Mouse (Mus musculus) G1E (cell line): ENCODE results near the gene Afp. TPM values are rescaled to one million over a fixed set of nuclear protein-coding genes. Genes with fewer than 3 reads are reported as not detected.

Experiments
- ATAC-seq: 2 replicates; pipeline ENCODE4 v1.8.0; 2016; ENCODE audit warnings: mild to moderate bottlenecking; ENCODE audit not compliant: insufficient number of reproducible peaks, poor library complexity, low FRiP score, severe bottlenecking; ENCODE audit errors: extremely low read depth
- DNase-seq: peaks from one replicate; pipeline ENCODE4 v3.0.0; 2012; ENCODE audit warnings: low spot score
- H3K27me3 ChIP-seq: 2 replicates; pipeline ENCODE4 v1.6.1; 2012; ENCODE audit warnings: mild to moderate bottlenecking, low read length, inconsistent platforms; ENCODE audit not compliant: insufficient read depth
- H3K36me3 ChIP-seq: replicated peaks from 2 replicates; pipeline ENCODE3; 2012; ENCODE audit warnings: mild to moderate bottlenecking, inconsistent platforms
- H3K4me1 ChIP-seq: 2 replicates; pipeline ENCODE4 v1.6.1; 2012; ENCODE audit warnings: low read depth, low read length, inconsistent platforms, mixed read lengths; ENCODE audit not compliant: insufficient read depth
- H3K4me3 ChIP-seq: 2 replicates; pipeline ENCODE4 v1.5.1; 2012; ENCODE audit warnings: low read depth, mild to moderate bottlenecking, inconsistent platforms, low read length, moderate library complexity, mixed read lengths
- H3K9me3 ChIP-seq: replicated peaks from 2 replicates; pipeline ENCODE4 v1.6.1; 2012; ENCODE audit warnings: inconsistent platforms
- CTCF ChIP-seq: IDR thresholded peaks from 2 replicates; pipeline ENCODE4 v1.5.1; 2012; ENCODE audit warnings: low read depth, low read length, inconsistent platforms, mixed read lengths
- GATA1 ChIP-seq: IDR thresholded peaks from 2 replicates; pipeline ENCODE4 v1.6.1; 2012; ENCODE audit warnings: borderline replicate concordance, low read length, inconsistent platforms, mixed read lengths
- GATA2 ChIP-seq: IDR thresholded peaks from 2 replicates; pipeline ENCODE4 v1.6.1; 2012; ENCODE audit warnings: low read depth, low read length, inconsistent platforms, borderline replicate concordance
- POLR2AphosphoS5 ChIP-seq: IDR thresholded peaks from 2 replicates; pipeline ENCODE4 v1.6.1; 2012; ENCODE audit warnings: low read depth, low read length, inconsistent platforms; ENCODE audit not compliant: insufficient replicate concordance
- TAL1 ChIP-seq: conservative IDR thresholded peaks from 2 replicates; pipeline ENCODE4 v1.6.1; 2012; ENCODE audit warnings: low read depth, low read length, inconsistent platforms, mixed read lengths
- polyA plus RNA-seq: library from polyadenylated mRNA; stranded (reverse); fragments of >175 nt; gene quantifications from 2 replicates; pipeline ENCODE4 v1.2.3, GENCODE M21; 2012
- total RNA-seq, 2 experiments: library from RNA; stranded (forward) in 1 of 2; stranded (reverse) in 1 of 2; fragments of 200-1000 nt in 1 of 2; fragments of >200 nt in 1 of 2; fragmentation: Nextera tagmentation in 1 of 2; gene quantifications; 2 replicates each; pipeline ENCODE4 v1.2.3; 2014 to 2017

The Afp gene
- total and polyA plus RNA-seq, 3 experiments, result 1.7 TPM; not detected in 2

DNA sequence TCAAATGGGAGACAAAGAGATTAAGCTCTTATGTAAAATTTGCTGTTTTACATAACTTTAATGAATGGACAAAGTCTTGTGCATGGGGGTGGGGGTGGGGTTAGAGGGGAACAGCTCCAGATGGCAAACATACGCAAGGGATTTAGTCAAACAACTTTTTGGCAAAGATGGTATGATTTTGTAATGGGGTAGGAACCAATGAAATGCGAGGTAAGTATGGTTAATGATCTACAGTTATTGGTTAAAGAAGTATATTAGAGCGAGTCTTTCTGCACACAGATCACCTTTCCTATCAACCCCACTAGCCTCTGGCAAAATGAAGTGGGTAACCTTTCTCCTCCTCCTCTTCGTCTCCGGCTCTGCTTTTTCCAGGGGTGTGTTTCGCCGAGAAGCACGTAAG, 29.9 kb upstream of the Afp start, which contains the start of gene Alb:
Gene Alb, plus strand, starts transcription at position 279 of the 400 bp plus-strand sequence.
- ATAC-seq, result no peak
- no peaks in the 10 kb centered on the region for H3K27me3 ChIP-seq
- H3K36me3 ChIP-seq, result no peaks in the 10 kb centered on the region
- no peak for DNase-seq
- no peak within 1 kb of the TSS for H3K4me3 ChIP-seq
- H3K4me1 ChIP-seq, result no peaks in the 10 kb centered on the region
- no peak for TF ChIP-seq TAL1
- TF ChIP-seq CTCF, result no peak
- TF ChIP-seq POLR2AphosphoS5, result no peak
- no peak for TF ChIP-seq GATA2
- TF ChIP-seq GATA1, result no peak
- H3K9me3 ChIP-seq, result no peaks in the 10 kb centered on the region

DNA sequence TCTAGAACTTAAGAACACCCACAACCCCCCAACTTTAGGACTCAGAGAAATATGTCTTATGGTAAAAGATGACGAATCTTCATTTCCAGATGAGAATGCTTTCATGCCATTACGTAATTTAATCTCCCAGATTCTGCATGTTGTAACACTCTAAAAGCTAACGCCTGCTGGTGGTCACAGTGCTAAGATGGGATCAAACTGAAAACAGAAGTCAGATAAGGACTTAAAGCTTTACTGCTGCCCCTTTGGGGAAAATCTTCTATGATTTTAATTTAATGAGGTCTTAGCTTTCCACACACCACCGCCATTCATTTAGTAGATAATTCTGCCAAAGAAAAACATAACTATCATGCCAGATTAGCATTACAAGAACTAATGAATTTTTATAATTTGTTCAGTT, 23.7 kb upstream of the Afp start:
- no peak for ATAC-seq
- no peaks in the 10 kb centered on the region for H3K27me3 ChIP-seq
- H3K36me3 ChIP-seq, result no peaks in the 10 kb centered on the region
- no peaks in the 10 kb centered on the region for H3K9me3 ChIP-seq
- H3K4me1 ChIP-seq, result no peaks in the 10 kb centered on the region
- TF ChIP-seq POLR2AphosphoS5 (no peak), GATA1 (no peak), TAL1 (no peak), GATA2 (no peak), CTCF (no peak)
- no peak overlapping the region for H3K4me3 ChIP-seq
- DNase-seq, result no peak

DNA sequence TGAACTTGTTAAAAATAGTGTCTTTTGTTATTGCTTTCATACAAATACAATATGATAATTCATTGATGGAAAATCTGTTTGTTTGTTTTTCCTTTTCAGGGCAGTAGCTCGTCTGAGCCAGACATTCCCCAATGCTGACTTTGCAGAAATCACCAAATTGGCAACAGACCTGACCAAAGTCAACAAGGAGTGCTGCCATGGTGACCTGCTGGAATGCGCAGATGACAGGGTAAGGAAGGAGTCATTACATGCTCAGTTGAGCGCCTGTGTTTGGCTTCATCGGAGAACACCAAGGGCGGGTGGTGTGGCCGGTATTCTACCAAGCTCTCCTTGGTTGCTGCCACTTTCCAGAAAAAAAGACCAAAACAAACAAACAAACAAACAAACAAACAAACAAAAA, 23.3 kb upstream of the Afp start:
- no peak overlapping the region for H3K4me3 ChIP-seq
- no peaks in the 10 kb centered on the region for H3K4me1 ChIP-seq
- no peak for TF ChIP-seq GATA1
- no peak for TF ChIP-seq POLR2AphosphoS5
- TF ChIP-seq CTCF, result no peak
- TF ChIP-seq GATA2, result no peak
- TF ChIP-seq TAL1, result no peak
- H3K9me3 ChIP-seq, result no peaks in the 10 kb centered on the region
- ATAC-seq (no peak), DNase-seq (no peak)
- H3K27me3 ChIP-seq, result no peaks in the 10 kb centered on the region
- no peaks in the 10 kb centered on the region for H3K36me3 ChIP-seq

DNA sequence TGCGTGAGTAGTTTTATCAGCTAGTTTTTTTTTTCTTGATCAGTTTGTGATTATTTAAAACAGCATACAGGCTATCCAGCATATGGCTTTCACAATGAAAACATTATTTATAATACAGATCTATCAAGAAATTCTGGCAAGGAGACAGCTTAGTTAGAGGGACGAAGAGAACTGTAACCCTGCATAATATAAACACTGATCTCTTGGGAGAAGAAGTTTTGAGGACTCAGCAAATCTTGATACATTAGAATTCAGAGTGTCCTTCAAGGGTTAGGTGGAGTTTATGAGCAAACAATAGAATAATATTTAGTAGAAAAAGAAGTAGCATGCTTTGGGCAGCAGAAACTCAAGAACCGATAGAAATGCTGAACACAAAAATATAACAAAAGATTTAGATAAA, 19.7 kb upstream of the Afp start:
- Histone ChIP-seq H3K4me3 (no peak overlapping the region), H3K4me1 (no peaks in the 10 kb centered on the region), H3K27me3 (no peaks in the 10 kb centered on the region), H3K36me3 (no peaks in the 10 kb centered on the region), H3K9me3 (no peaks in the 10 kb centered on the region)
- no peak for ATAC-seq
- TF ChIP-seq CTCF (no peak), TAL1 (no peak), POLR2AphosphoS5 (no peak), GATA2 (no peak), GATA1 (no peak)
- no peak for DNase-seq

DNA sequence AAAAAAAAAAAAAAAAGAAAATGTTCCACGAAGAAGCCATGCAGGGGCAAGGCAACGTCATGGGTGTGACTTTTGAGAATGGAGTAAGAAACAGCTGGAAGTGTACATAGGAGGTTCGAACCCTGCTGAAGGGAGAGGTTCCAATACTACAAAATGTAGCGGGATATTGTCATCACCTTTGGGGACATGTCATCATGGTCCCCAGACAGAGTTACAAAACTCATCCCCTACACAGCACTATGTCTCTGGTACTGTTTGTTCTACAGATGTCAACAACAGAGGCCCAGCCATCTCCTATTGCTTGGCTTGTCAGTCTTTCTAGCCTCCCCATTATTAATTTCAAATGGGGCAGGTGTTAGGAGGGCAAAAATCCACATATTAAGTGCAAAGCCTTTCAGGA, 16.6 kb upstream of the Afp start:
- H3K4me3 ChIP-seq, result no peak overlapping the region
- H3K9me3 ChIP-seq, result no peaks in the 10 kb centered on the region
- ATAC-seq (no peak), DNase-seq (no peak)
- H3K27me3 ChIP-seq, result no peaks in the 10 kb centered on the region
- H3K4me1 ChIP-seq, result no peaks in the 10 kb centered on the region
- TF ChIP-seq GATA1 (no peak), TAL1 (no peak), POLR2AphosphoS5 (no peak), GATA2 (no peak), CTCF (no peak)
- H3K36me3 ChIP-seq, result no peaks in the 10 kb centered on the region

DNA sequence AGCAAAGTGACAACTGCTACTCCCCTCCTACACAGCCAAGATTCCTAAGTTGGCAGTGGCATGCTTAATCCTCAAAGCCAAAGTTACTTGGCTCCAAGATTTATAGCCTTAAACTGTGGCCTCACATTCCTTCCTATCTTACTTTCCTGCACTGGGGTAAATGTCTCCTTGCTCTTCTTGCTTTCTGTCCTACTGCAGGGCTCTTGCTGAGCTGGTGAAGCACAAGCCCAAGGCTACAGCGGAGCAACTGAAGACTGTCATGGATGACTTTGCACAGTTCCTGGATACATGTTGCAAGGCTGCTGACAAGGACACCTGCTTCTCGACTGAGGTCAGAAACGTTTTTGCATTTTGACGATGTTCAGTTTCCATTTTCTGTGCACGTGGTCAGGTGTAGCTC, 16.2 kb upstream of the Afp start:
- H3K4me3 ChIP-seq, result no peak overlapping the region
- no peaks in the 10 kb centered on the region for H3K9me3 ChIP-seq
- H3K36me3 ChIP-seq, result no peaks in the 10 kb centered on the region
- DNase-seq (no peak), ATAC-seq (no peak)
- H3K4me1 ChIP-seq, result no peaks in the 10 kb centered on the region
- no peaks in the 10 kb centered on the region for H3K27me3 ChIP-seq
- TF ChIP-seq POLR2AphosphoS5, result no peak
- TF ChIP-seq GATA2, result no peak
- TF ChIP-seq GATA1, result no peak
- no peak for TF ChIP-seq CTCF
- no peak for TF ChIP-seq TAL1

DNA sequence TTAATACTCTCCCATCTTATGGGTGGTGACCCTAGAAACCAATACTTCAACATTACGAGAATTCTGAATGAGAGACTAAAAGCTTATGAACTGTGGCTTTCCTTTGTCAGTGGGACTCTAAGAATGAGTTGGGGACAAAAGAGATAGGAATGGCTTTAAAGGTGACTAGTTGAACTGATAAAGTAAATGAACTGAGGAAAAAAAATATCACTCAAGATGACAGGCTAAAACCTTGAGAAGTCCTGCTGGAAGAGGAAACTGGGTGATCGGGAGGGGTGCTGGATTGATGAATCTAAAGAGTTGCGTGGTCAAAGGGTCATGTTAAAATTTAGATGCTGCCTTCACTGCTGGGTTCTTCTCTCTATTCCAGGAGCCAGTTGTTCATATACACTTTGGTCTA, 13.8 kb upstream of the Afp start:
- H3K9me3 ChIP-seq, result no peaks in the 10 kb centered on the region
- H3K27me3 ChIP-seq, result no peaks in the 10 kb centered on the region
- TF ChIP-seq CTCF (no peak), TAL1 (no peak), GATA2 (no peak), POLR2AphosphoS5 (no peak), GATA1 (no peak)
- H3K4me3 ChIP-seq, result no peak overlapping the region
- H3K36me3 ChIP-seq, result no peaks in the 10 kb centered on the region
- no peak for ATAC-seq
- no peak for DNase-seq
- H3K4me1 ChIP-seq, result no peaks in the 10 kb centered on the region
